Mouse (Mus musculus): ENCODE measurements around the gene Car10. TPM values are rescaled to one million over a fixed set of nuclear protein-coding genes. Genes with fewer than 3 reads are reported as not detected.

Car10 gene
- total RNA-seq, 2 experiments from 2014 or later: 36.6 to 36.8 TPM

DNA sequence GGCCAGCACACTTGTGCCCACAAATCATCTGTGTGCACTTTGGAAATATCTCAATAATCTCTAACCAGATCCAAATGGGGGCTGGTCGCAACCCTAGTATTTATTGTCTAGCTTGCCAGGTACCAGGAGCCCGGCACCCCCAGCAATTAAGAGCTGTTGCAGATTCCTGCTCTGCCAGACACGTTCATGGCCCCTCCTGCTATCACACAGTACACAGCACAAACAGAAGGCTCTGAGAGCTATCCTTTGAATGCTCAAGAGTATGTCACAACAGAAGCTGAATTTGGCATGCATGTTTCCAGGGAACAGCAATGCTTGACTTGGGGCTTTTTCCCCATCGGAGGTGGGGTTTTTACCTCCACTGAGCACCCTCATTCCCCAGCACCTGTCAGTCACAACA lies 483.5 kb downstream of the Car10 start:
- DNase-seq: peak; percentile 46 to 50

DNA sequence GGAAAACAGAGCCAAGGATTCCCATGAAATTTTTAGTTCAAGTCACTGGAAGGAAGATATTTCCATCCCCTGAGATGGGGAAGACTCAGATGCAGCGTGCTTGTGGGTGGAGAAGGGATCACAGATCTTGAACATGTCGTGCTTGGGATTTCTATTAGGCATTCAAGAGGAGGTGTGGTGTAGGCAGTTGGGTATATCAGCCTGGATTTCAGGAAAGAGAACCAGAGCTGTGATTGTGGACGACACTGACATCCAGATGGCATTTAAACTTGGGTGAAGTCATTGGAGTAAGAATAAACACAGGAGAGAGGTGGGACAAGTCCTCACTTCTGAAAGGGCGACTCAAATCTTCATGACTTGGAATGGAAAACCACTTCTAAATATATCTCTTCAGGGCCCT lies 490.0 kb downstream of the Car10 start:
- no peak for DNase-seq

DNA sequence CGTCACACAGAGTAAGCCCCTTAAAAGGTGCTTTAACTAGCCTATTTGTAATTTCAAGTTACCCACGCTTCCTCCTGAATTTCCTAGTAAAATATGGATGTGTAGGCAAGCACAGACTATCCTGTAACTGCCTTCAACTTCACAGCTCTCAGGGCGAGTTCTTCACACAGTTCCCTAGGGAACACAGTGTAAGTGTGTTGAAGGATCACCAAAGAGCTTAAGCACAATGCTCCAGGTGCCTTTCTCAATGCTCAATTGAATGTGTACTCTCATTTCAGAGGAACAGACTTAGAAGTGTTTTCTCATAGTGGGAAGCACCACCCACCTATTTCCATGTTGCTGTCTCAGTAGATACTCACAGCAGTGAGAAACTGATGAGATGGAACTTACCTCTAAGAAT lies 492.8 kb downstream of the Car10 start:
- DNase-seq: no peak

DNA sequence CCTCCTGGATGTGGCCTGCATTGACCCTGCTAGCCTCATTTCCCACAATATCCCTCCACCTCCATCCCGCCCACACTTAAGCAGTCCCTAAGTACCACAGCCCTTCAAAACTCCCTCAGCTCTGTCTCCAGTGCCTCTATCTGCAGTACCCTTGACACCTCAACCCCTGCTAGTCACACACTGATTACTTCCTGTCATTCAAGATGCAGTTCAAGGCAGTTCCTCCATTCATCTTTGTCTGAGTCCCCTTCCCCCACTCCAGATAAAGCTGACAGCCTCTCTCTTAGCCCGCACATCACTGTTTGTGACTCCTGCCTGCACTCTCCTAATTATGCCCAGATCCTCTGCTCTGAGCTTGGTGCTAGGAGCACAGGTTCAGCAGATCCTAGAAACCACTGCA lies 496.2 kb downstream of the Car10 start:
- no peak for DNase-seq

DNA sequence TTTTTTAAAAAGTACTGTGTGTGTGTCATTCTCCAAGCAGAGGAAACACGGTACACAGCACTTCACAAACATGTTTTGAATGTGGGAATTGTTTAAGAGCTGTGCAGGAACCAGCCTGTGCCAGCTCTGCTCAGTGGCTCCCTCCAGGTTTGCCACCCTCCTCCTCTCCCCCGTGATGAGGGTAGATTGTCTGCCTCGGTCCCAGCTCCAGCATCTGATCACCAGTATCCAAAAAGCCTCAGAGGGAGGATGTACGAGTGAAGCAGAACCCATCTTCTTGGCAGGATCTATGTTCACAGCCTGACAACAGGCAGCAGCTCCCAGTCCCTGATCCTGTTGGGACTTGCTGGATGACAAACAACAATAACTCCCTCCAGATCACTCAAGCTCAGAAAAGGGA lies 500.3 kb downstream of the Car10 start:
- peak; percentile 11 to 12 for DNase-seq

DNA sequence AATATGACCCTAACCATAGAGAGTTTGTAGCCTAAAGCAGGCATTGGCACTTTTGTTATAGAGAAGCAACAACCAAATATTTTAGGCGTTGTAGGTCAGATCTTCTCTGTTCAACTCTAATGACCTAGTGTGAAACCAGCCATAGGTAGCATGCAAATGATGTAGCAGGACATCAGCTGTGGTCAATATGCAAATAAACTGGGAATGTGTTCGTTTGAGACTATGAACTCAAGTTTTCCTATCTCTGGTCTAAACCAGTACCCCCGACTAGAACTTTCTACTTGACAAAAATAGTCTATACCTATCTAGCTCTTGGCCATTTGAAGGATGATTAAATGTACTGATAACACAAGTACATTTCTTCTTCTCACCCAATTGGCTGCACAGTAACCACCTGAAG lies 501.9 kb downstream of the Car10 start:
- DNase-seq: no peak

DNA sequence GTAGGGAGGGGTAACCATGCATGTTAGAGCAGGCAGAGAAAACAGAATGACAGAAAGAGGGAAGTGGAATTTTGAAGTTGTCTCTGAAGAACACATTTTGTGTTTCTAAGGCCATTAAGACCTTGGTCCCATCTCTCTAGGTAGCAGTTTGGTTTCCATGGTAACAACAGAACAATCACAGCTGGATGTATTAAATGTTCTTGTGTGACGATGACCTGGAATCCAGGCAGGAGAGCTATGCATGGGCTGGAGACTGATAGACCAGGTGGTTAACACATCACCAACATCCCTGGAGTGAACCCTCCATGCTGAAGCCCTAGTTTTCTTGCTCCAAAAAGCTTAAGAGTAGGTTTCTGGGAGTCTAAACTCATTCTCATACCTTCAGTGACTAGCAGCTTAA lies 505.7 kb downstream of the Car10 start:
- no peak for DNase-seq

DNA sequence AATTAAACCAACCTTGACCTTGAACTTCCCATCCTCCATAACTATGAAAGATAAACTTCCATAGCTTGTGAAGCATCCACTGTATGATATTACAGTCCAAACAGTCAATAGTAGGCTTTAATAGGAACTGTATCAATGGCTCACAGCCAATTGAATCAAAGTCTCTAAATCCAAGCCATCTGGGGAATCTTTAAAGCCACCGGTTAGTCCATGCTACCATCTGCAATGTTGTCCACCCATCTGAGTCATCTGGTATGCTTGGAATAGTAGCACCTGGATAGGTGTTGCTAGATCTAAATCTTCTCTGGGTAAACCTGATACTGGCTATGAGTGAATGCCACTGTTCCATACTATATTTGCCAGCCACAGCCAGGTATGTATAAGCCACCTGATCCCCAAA lies 509.3 kb downstream of the Car10 start:
- no peak for DNase-seq

DNA sequence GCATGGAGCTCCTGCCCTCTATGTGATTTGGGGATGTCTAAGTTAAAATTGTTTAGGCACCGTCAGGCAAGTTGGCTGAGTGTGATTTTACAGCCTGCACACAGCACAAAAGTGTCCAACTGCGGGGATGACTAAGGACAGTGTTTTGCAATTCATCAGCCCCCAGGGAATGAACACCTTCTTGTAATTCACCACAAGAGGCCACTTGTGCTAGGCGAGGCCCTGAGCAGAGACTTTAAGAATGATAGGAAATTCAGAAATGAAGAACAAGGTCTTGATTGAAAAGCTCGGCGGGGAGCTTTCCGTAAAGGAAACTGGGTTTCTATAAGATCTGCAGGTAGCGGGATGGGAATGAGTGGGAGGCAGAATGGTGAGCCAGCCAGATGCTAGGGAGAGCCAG lies 510.9 kb downstream of the Car10 start:
- no peak for DNase-seq

DNA sequence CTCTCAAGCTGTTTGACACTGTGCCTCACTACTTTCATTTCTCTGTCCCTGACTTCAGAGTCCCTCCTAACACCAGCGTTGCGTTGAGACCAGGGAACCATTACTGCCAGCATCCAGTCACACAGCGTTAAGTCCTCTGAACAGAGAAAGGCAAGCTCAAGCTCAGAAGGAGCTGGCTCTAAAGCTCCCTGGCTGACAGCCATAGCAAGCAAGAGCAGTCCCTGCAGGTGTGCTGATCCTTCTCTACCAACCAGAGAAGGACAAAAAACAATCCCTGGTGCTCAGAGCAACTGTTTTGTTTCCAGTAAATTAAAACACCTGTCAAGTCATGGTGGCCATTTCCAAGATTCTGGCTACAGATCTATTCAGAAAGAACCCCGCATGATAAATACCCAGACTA lies 514.2 kb downstream of the Car10 start:
- no peak for DNase-seq

DNA sequence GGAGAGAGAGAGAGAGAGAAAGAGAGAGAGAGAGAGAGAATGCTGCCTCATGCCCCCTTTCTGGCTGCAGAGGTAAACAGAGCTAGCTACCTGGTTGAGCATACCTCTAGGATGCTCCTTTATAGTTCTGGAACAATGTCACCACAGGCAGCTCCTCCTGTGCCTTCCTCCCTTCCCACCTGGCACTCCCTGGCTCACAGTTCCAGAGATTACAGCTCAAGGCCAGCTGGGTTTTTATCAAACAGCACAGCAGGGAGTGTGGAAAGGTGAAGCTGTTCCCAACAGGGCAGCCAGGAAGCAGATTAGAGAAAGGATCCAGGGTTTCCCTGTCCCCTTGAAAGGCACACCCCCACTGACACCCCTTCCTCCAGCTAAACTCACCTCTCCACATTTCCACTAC lies 517.0 kb downstream of the Car10 start:
- no peak for DNase-seq

DNA sequence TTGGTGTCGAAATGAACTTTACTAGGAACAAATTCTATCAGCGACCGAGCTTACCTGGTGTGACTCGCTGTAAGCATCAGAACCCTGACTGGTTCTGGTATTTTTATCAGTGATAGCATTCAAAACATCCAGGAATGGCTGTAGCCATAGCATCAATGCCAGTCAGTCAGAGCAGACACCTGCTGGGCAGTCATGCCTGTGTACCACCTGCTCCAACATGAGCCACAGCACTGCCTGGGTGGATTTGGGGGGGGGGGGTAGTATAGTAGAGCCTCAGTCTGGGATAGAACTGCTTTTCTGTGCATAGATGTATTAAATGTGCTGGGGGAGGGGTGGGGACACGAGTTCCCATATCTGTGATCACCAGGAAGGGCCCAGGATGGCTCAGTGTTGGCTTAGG lies 525.8 kb downstream of the Car10 start:
- no peak for DNase-seq

DNA sequence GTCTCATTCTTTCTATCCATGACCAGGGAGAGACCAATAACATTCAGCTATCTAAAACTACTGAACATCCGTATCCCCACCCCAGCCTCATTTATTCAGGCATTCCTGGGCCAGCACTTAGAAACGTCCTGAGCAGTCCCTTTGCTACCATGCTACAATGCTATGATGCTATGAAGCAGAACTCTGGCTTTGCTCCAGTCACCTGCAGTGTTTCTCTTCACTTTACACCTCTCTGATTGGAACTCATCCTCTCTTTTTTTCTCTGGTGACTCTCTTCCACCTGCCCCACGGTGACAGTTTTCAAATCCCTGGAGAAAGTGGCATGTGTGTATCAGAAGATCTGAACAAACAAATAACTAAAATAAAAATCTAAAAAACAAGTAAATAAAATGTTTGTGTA lies 541.6 kb downstream of the Car10 start:
- DNase-seq: no peak

DNA sequence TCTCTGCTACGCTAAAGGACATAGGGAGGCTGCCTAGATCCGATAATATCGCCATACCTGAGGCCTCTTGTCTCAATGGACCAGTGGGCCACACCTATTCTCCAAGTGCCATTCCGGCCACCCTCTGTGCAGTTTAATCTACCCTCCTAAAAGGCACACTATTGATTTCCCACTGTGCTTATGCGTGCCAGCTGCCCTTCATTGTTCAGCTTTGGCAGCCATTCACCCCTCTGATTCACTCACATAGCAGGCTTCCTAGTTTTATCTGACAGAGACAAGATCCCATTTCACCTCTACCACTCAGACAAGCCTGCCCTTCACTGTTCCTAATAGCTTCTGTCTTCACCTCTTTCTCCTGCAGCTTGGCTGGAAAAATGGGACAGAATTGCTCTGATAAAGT lies 543.1 kb downstream of the Car10 start:
- DNase-seq: no peak

DNA sequence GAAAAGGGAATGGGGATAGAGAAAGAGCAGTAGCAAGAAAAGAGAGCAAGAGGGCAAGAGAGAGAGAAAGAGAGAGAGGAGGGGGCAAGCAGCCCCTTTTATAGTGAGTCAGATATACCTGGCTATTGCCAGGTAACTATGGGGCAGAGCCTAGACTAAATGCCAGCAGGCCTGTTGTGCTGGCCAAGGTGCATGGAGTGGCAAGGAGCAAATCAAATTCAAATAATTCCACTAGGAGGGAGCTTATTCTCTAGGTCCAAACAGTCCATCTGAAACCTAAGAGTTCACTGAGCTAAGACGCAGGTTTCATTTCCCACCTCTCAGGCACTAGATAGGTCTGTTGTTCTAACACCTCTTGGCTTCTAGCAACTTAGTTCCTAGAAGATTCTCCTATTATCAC lies 544.5 kb downstream of the Car10 start:
- DNase-seq: no peak

DNA sequence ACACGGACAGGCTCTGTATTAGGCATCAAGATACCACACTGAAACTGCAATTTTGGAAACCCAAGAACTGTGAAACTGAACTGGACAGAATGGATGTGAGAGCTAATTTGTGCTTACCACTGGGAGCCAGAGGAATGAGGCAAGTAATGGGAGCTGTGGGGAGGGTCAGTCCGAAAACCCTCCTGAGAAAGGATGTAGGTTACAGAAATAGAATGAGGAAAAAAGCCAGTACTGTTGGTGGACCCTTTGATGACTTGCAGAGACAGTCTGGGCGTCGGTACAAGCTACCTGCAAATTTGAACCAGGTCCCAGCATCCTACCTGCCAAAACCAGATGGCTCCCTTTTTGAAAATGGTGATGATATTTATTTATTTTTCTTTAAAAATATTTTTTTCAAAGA lies 545.2 kb downstream of the Car10 start:
- DNase-seq: no peak

DNA sequence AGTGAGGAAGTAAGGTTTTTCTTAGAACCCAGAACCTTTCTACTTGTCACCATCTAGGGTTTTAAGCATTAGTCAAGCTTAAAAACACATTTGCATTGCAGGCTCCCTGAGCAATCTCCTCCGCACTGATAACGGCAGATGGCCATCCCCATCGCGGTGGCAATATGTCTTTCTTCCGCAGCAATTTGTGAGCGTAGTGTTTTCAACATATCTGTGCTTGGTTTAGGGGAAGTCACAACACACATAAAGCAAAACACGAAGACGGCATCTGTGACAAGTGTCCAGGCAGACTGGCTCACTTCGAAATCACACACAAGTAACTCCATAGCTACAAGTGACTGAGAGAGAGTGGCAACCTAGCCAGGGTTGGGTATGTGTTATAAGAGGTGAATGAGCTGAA lies 545.6 kb downstream of the Car10 start:
- peak; percentile 36 to 48 for DNase-seq

DNA sequence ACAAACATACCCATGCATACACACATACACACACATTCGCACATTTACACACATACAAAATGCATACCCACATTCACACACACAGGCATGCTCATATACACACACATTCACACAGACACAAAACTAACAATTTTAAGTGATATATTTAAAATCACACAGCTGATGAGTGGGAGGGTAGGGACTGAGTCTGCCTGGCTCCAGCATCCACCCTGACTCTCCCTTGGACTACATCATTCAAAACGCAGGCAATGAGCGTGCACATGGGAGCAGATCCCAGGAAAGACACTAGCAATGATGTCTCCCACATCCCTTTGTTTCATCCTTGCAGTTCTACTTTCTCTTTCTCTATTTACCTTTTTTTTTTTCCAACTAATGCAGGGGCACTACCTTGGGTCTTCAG lies 548.4 kb downstream of the Car10 start:
- no peak for DNase-seq
